Mouse (Mus musculus) kidney, adult 11 months (tissue): Measurements from ENCODE around the gene Wdr61.

Experiments used
- DNase-seq: peaks from one replicate; pipeline ENCODE4 v3.0.0; 2022

The Wdr61 gene

DNA sequence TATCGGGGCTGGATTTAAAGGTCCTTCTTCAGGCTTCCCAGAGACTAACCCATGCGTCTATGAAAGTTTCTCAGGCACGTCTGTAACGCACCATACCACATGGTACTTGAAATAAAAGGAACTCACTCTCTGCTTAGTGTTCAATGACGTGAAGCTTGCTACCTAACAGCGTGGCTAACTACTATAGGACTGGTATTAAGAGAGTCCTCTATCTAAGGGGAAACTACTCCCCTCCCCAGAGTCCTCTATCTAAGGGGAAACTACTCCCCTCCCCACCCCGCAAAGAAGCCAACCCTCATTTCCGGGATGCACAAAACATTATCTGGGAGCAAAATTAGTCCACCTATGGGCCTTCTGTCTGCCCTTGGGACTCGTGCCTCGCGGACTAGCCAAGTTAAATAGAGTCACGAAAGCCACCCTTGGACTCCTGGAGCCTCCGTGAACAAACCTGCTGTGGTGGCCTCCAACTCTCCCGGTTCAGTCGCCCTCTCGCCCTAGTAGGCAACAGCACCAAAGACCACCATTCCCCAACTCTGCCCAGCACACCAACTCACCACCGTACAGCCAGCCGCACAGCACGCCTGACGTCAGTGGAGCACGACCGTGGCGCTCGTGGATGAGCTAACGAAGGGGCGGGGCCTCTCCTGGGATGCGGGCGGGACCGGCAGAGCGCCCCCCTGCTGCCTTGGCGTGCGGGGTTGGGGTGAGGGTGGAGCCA is at the start of gene Wdr61:
TSS of gene Wdr61 (minus strand) at position 599 of the 718 bp plus-strand sequence.
- DNase-seq = peak; percentile 95

DNA sequence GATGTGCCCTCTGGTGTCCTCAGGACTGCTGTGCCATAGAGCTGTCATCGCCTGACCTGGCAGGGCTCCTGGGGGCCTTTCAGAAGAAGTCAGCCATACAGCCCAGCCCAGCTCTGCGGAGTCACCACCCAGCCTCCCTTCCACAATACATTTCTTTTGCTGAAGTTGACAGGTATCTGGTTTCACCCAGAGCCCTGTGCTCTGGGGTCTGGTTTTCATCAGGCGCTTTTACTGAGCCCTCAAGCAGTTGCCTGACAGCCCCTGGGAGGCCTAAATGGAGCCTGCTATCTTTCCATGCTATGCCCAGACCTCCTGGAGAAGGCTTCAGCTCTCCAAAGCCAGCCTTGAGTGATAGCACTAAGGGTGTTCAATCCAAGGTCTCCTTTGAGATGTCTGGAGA is 49.7 kb upstream of the Wdr61 start:
- no peak for DNase-seq

DNA sequence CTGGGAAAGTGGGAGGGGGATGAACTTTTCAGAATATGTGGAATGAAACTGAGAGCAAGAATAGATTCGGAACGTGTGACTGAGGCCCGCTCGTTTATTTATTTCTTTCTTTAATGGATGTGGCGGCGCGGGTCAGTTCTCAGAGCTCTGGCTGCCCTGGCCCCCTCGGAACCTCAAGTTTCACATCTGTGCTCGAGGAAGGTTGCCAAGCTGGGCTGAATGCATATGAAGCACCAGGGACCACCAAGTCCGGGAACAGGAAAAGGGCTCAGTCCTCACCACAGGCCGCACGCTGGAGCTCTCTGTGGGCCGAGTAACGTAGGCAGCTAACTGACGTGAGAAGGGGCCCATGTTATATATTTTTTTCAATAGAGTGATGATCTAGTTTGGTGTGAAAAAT is 48.2 kb upstream of the Wdr61 start:
- DNase-seq = no peak

- no peak for DNase-seq
These were observed 45.0 kb upstream of the Wdr61 start for GRCm38 (mm10) chr9:54779280-54779679.

- no peak for DNase-seq
These were observed 42.2 kb upstream of the Wdr61 start for GRCm38 (mm10) chr9:54776451-54776982.

DNA sequence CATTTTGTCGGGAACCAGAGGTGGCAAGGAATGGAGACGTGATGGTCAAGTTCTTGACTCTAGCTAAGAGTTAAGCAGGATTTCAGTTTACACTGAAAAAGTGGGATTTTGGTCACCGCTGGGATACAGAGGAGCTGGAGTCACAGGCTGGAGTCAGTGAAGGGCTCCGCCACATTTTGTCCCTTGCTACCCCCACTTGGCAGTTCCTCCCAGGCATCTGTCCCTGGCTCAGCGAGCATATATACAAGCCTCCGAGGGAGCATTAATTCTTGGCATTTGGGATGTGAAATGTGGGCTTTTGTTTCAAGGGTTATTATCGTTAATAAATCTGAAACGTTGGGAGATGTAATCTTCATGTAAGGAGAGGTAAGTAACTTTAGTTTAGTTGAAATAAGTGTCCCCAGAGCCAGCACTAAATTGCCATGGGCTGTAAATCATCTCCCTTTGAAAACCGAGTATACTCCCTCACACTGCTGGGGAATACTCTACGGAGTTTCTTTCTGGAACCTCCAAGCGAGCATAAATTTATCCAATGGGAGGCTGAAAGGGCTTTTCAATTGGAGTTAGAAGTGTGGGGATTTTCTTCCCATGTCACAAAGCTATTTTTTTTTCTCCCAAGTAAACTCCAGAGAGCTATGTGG is 35.9 kb upstream of the Wdr61 start:
- DNase-seq = no peak

GRCm38 (mm10) chr9:54765336-54766085 is 31.2 kb upstream of the Wdr61 start:
- no peak for DNase-seq

- no peak for DNase-seq
These were observed 30.4 kb upstream of the Wdr61 start, which contains the start of gene Crabp1 for GRCm38 (mm10) chr9:54764561-54765217. Crabp1 (plus strand) TSS chr9:54764748.

- DNase-seq = no peak
These were observed 29.8 kb upstream of the Wdr61 start for GRCm38 (mm10) chr9:54764091-54764490.

DNA sequence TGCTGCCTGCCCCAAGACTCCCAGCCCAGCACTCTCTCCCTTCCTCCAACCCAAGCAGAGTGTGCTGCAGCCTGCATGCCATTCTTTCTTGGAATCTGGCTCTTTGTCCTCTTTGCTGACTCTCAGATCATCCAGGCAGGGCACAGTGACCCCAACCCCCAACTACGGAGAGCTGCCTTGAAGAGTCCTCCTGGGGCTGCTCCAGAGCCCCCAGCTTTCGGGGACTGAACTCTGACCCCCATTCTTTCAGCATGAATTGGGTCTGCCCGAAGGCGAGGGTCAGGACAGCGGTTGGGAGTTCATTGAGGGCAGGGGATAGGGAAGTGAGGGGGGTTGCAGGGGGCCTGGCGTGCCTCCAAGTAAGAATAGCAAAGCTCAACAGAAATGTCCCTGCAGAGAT is 25.3 kb upstream of the Wdr61 start:
- DNase-seq = peak; percentile 27

DNA sequence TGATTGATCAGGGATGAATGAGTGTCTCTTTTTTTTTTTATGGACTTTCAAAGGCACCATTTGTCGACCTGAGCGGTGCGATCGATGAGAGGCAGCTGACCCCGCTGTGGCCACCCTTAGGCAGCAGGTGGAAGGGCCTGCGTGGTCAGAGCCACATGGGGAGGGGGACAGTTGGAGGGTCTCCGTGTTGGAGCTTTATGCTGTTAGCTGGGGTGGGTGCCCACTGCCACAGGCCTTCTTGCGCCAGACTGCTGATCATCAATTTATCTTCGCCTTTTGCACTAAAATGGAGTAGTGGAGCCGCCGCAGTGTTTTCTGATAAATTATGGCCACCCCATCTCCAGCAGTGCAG is 18.6 kb upstream of the Wdr61 start:
- DNase-seq = no peak

- DNase-seq = peak; percentile 15
These were observed 18.1 kb upstream of the Wdr61 start for GRCm38 (mm10) chr9:54752201-54752943.

DNA sequence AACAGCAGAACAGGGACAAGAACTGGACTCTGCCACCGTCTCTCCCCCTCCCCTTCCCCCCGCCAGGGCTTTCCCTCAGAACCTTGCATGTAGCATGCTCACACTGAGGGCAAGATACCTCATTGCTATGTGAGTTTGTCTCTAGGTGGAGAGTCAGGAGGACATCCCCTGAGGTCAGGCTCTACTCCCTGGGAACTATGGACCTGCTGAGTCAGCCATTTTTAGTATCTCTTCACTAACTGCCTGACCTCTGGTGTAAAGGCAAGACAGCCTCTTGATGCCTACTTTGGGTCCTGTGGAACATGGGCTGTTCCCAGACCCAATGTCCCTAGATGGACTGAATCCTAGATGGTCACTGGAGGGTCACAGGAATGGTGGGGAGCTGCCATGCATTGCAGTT is 17.4 kb upstream of the Wdr61 start:
- DNase-seq = no peak

- DNase-seq = no peak
These were observed 16.1 kb upstream of the Wdr61 start for GRCm38 (mm10) chr9:54750215-54750981.

DNA sequence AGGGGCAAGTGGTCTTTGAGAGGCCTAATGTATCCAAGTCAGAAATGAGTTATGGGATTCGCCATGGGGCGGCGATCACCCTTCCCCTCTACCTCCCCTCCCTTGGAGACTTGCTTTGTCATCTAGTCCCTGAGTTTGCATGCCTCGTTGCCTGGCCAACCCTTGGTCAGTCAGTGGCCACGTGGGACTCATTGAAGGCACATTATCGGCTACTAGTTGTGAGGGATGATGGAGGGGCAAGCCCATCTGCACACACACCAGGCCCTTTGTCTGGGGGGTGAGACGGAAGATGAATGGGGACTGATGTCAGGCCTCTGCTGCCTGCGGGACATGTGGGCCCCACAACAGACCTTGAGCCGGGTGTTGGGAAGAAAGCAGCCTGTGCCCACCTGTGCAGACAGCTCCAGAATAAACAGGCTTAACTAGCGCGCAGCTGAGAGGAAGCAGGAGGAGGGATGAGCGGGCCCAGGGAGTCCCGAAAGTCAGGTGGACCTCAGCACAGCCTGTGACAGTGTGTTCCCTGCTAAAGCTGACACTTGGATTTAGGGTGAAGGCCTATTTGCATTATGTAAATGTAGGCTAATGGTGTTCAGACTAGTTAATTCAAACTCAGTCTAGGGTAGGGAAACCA is 11.5 kb upstream of the Wdr61 start:
- no peak for DNase-seq

GRCm38 (mm10) chr9:54743891-54744290 is 9.6 kb upstream of the Wdr61 start:
- DNase-seq = no peak

DNA sequence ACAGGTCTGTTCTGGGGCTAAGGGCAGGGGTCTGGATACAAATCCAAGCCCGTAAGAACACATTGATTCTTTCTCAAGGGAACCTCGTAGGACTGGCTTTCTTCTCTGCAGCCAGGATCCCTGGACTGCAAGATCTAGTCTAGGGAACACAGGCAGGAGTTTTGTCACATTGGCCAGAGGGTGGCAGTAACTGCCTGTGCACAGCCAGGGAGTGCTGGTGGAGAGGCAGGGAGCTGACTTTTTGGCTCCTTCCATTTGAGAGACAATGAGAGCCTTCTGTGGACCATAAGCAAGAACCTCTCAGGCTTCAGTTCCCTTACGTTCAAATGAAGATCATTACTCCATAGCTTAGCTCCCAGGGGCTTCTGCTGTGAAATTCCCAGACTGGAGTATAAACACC is 4.1 kb upstream of the Wdr61 start:
- DNase-seq = peak; percentile 24

GRCm38 (mm10) chr9:54736284-54736701 is 2.0 kb upstream of the Wdr61 start:
- peak; percentile 28 for DNase-seq

DNA sequence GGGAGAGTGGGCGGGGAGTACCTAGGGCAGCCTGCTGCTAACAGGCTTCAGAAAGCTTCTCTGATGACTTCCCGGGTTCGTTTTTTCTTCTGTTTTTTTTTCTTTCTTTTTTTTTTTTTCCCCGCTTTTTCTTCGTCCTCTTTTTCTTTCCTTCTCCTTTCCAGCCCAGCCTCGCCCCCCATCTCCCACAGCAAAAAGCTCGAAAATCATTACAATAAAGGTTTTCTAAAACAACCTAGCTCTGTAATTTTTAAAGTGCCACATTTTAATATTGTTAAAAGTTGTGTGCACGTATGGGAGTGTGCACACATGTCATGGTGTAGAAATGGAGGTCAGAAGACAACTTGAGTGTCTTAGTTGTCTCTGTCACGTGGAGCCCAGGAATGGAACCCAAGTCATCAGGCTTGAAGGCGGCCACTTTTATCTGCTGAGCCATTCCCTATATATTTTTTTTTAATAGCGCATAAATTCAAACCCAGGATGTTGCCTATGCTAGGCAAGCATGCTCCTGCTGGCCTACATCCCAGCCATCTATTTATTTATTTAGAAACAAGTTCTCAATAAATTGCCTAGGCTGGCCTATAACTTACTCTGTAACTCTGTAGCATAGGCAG is 427 bp upstream of the Wdr61 start:
- peak; percentile 12 for DNase-seq

DNA sequence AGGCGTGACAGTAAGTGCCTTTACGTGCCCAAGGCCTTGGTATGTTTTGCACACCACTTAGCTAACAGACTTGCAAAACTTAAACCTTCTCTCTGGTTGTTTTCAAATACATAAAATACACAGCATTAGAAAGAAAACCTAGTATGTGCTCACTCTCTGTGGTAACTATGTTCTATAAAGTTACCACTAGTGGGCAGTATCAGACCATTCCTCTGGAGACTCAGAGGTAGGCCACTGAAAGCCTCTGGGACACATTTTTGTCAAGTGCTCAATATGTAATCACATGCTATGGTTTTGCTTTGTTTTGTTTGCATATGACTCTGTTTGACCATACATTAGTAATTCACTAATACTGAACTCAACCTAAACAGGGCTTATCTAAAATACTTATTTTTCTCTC is 2.2 kb downstream of the Wdr61 start:
- no peak for DNase-seq

- no peak for DNase-seq
These were observed 8.0 kb downstream of the Wdr61 start for GRCm38 (mm10) chr9:54726315-54726714.
